Mouse (Mus musculus) liver, embryonic 11.5 days (tissue): ENCODE data around the gene Hsd3b4. TPM values are rescaled to one million over a fixed set of nuclear protein-coding genes. Genes with fewer than 3 reads are reported as not detected.
"Not testable (repeated sequence)": the region's sequence is repeated elsewhere in the genome, so short reads cannot be mapped to it uniquely, and the experiment has no call there.

ENCODE experiments used
- ATAC-seq: fragments of 200-750 bp; cut with Nextera tagmentation; replicated peaks from 2 replicates; pipeline ENCODE4 v1.8.0; 2017; ENCODE audit warnings: moderate number of reproducible peaks, mild to moderate bottlenecking, moderate TSS enrichment, moderate library complexity; ENCODE audit not compliant: low FRiP score
- DNase-seq: peaks from one replicate; pipeline ENCODE4 v3.0.0-alpha.2; 2017; ENCODE audit warnings: low spot score
- H3K27ac ChIP-seq: fragments of 300-500 bp; sonication (generic); 2 replicates; pipeline ENCODE4 v1.5.1; 2014; ENCODE audit warnings: mild to moderate bottlenecking, low read depth, low read length, control low read depth
- H3K27me3 ChIP-seq: fragments of 300-500 bp; sonication (generic); replicated peaks from 2 replicates; pipeline ENCODE4 v1.6.1; 2014; ENCODE audit warnings: low read length, mixed read lengths; ENCODE audit not compliant: control insufficient read depth, insufficient read depth
- H3K36me3 ChIP-seq: fragments of 300-500 bp; sonication (generic); 2 replicates; pipeline ENCODE4 v1.6.1; 2014; ENCODE audit warnings: mild to moderate bottlenecking, low read length, moderate library complexity, mixed read lengths; ENCODE audit not compliant: control insufficient read depth, insufficient read depth
- H3K4me1 ChIP-seq: fragments of 300-500 bp; sonication (generic); replicated peaks from 2 replicates; pipeline ENCODE4 v1.6.1; 2014; ENCODE audit warnings: low read length, mixed read lengths; ENCODE audit not compliant: control insufficient read depth, insufficient read depth
- H3K4me2 ChIP-seq: fragments of 300-500 bp; sonication (generic); 2 replicates; pipeline ENCODE4 v1.6.1; 2014; ENCODE audit warnings: mild to moderate bottlenecking, control low read depth, moderate library complexity
- H3K4me3 ChIP-seq: fragments of 300-500 bp; sonication (generic); 2 replicates; pipeline ENCODE4 v1.5.1; 2014; ENCODE audit warnings: low read depth, low read length, control low read depth
- H3K9ac ChIP-seq: fragments of 300-500 bp; sonication (generic); 2 replicates; pipeline ENCODE4 v1.6.1; 2014; ENCODE audit warnings: low read depth, low read length, control low read depth
- H3K9me3 ChIP-seq: fragments of 300-500 bp; sonication (generic); 2 replicates; pipeline ENCODE4 v1.6.1; 2016; ENCODE audit warnings: low read length, inconsistent platforms, mixed read lengths; ENCODE audit not compliant: control insufficient read depth
- WGBS: fragments of 180-500 bp; shearing (Covaris S2); extraction: QIAGEN DNeasy Blood & Tissue Kit; methylation state at CpG from one replicate; pipeline ENCODE4 v1.1.7; 2014; 5-methylcytosine and 5-hydroxymethylcytosine counted together
- polyA plus RNA-seq: library from polyadenylated mRNA; unstranded; fragments of >200 nt; fragmentation: Nextera tagmentation; extraction: Ambion mirVana; gene quantifications from 2 replicates; pipeline ENCODE4 v1.2.1, GENCODE M21; 2014

Gene Hsd3b4
- polyA plus RNA-seq, result 0.11 and 0.22 TPM in 2 replicates

GRCm38 (mm10) chr3:98510414-98510813, at the start of gene Hsd3b4:
Gene Hsd3b4, minus strand, starts transcription at chr3:98510514.
- H3K36me3 ChIP-seq, H3K27me3 ChIP-seq, H3K4me2 ChIP-seq, H3K27ac ChIP-seq, DNase-seq, H3K4me3 ChIP-seq, H3K4me1 ChIP-seq, ATAC-seq, H3K9me3 ChIP-seq, H3K9ac ChIP-seq: not testable (repeated sequence)
- WGBS, result no CpG with 5 or more reads among the region's 1 CpGs

- DNase-seq, H3K9ac ChIP-seq, H3K4me1 ChIP-seq, H3K9me3 ChIP-seq, H3K27me3 ChIP-seq, H3K36me3 ChIP-seq, H3K4me3 ChIP-seq, ATAC-seq, H3K27ac ChIP-seq, H3K4me2 ChIP-seq: not testable (repeated sequence)
- no CpG with 5 or more reads among the region's 1 CpGs for WGBS
These were observed 40.5 kb upstream of the Hsd3b4 start for GRCm38 (mm10) chr3:98550832-98551231.

DNA sequence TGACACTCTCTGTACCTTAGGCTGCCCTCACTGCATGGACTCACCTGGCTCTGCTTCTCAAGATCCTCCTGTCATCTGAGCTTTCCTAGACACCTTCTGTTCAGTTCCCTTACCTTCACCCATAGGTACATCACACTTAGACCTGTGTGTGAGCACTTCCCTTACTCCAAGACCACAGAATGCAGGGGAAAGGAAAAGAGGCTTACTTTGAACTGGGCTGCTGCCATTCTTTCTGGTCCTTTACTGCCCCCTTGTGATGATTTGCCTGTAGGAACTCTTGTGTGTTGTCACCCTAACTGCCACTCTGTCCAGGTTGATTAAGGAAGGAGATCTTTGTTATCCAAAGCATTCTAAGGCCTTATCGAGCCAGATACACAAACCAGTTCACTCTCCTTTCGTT, 39.9 kb upstream of the Hsd3b4 start:
- DNase-seq, H3K36me3 ChIP-seq, H3K4me3 ChIP-seq, H3K27me3 ChIP-seq, H3K9ac ChIP-seq, H3K4me1 ChIP-seq, H3K9me3 ChIP-seq, H3K4me2 ChIP-seq, H3K27ac ChIP-seq: not testable (repeated sequence)
- WGBS, result no CpG with 5 or more reads among the region's 2 CpGs
- 0 out of 2 replicates have a peak, but pooled peaks have one; percentile 31 for ATAC-seq

- not testable (repeated sequence) for ATAC-seq, H3K27ac ChIP-seq, H3K9me3 ChIP-seq, H3K36me3 ChIP-seq, DNase-seq, H3K4me2 ChIP-seq, H3K4me3 ChIP-seq, H3K27me3 ChIP-seq, H3K9ac ChIP-seq, H3K4me1 ChIP-seq
- WGBS, result 45% methylated on average over 1 of the region's 1 CpGs
These were observed 38.2 kb upstream of the Hsd3b4 start for GRCm38 (mm10) chr3:98548495-98548894.

DNA sequence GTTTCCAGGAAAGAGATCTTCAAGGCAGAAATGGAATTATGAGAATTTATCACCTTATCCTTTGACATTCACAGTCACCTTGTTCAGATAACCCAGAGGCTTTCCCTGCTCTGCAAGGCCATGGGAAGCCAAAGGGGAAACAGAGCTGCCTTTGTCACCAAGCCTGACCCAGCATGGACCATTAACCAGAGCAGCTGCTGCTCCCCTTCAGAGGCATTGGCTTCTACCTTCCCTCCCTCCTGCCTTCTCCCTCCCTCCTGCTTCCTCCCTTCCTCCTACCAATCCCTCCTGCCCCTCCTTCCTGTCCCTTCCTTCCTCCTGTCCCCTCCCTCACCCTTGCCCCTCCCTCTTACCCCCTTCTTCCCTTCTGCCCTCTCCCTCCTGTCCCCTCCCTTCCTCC, 37.3 kb upstream of the Hsd3b4 start:
- H3K27ac ChIP-seq, H3K4me2 ChIP-seq, H3K4me1 ChIP-seq, H3K9ac ChIP-seq, DNase-seq, H3K4me3 ChIP-seq, H3K36me3 ChIP-seq, H3K9me3 ChIP-seq, H3K27me3 ChIP-seq, ATAC-seq: not testable (repeated sequence)

- not testable (repeated sequence) for H3K27ac ChIP-seq, ATAC-seq, H3K27me3 ChIP-seq, H3K4me1 ChIP-seq, H3K9ac ChIP-seq, H3K9me3 ChIP-seq, H3K36me3 ChIP-seq, H3K4me2 ChIP-seq, DNase-seq, H3K4me3 ChIP-seq
These were observed 14.7 kb upstream of the Hsd3b4 start for GRCm38 (mm10) chr3:98524978-98525377.

GRCm38 (mm10) chr3:98524552-98524951, 14.2 kb upstream of the Hsd3b4 start:
- WGBS, result no CpG with 5 or more reads among the region's 1 CpGs

DNA sequence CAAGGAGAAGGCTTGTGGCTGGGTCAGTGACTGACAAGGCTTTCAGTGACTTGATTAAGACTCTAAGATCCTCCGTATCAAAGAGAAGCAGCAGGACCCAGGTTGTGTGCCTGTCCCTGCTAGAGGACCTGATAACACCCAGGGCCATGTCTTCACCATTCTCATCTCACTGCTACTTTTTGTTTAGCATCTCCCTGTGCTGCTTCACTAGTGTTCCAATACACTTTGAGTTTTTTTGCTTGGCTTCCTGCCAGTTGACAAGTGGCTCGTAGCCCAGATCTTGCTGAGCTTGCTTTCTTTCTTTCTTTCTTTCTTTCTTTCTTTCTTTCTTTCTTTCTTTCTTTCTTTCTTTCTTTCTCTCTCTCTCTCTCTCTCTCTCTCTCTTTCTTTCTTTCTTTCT, 12.5 kb upstream of the Hsd3b4 start:
- not testable (repeated sequence) for H3K36me3 ChIP-seq, H3K4me3 ChIP-seq, H3K4me2 ChIP-seq, H3K4me1 ChIP-seq, H3K9me3 ChIP-seq, DNase-seq, H3K9ac ChIP-seq, ATAC-seq, H3K27ac ChIP-seq, H3K27me3 ChIP-seq
- WGBS, result 55% methylated on average over 1 of the region's 2 CpGs

More at GRCm38 (mm10) chr3:98524552-98524951, 14.2 kb upstream of the Hsd3b4 start:
- not testable (repeated sequence) for H3K9ac ChIP-seq, H3K4me3 ChIP-seq, H3K4me2 ChIP-seq, ATAC-seq, H3K27me3 ChIP-seq, DNase-seq, H3K9me3 ChIP-seq, H3K4me1 ChIP-seq, H3K36me3 ChIP-seq, H3K27ac ChIP-seq

- no CpG with 5 or more reads among the region's 5 CpGs for WGBS
- not testable (repeated sequence) for H3K9me3 ChIP-seq, H3K4me3 ChIP-seq, H3K27me3 ChIP-seq, H3K27ac ChIP-seq, H3K4me2 ChIP-seq, H3K9ac ChIP-seq, H3K4me1 ChIP-seq, H3K36me3 ChIP-seq, DNase-seq
- peak; percentile 63; the same call in 1 of the 2 replicates for ATAC-seq
These were observed 3.1 kb downstream of the Hsd3b4 start for GRCm38 (mm10) chr3:98507229-98507628.
